Mouse (Mus musculus) frontal cortex, postnatal 10 days (tissue): ENCODE results near the gene Helt.

Source experiments
- DNase-seq, 2 experiments: peaks; one replicate each; pipeline ENCODE4 v3.0.0; 2022; ENCODE audit warnings: low spot score in 2 of 2, mixed read lengths in 1 of 2

Gene Helt

DNA sequence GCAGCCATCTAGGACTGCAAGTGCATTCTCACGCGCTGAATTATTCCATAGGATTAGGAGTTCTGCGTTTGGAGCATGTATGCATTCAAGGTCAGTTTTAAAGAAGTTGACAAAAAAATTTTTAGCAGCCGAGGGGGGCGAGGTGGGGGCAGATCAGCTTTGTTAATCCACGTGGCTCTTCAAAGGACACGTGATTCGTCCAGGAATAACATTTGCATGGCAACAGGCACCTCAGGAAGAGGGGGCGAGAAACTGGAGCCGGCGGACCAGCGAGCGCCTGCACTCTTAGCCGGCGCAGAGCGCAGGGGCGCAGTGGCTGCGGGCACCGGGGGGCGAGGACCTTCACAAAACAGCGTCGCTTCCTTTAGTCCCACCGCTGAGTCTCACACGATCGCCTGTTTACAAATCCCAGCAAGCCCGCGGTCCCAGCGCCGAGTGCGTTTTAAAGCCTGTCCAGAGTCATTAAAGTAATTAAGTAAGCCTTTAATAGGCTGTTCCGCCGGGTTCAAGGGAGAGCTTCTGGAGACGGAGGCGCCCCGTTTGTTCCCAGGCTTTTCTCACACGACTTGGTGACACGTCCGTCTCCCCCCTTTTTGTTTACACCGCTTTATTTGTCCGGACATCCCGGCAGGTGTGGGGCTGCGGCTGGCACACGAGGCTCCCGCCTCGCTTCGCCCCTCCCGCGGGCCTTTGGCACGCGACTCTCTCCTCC, at the start of gene Helt:
Helt (minus strand) TSS at position 491 of the 712 bp plus-strand sequence.
- DNase-seq: no peak

DNA sequence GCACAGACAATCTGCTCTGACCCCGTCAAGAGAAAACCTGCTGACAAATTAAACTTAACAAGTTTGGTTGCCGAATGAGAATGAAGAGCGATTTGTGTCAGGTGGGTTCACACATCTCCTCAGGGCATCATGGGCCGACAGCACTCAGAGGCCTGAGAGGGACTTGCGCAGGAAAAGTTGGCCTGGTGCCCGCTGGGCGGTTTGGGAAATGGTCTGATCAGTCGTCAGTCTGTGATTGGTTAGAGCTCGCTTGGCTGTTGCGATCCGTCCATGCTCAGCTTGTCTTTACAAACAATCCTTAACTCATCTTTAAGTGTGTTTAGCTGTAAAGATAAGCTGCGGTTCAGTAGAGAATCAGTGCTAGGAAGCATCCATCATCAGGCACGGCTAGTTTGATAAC, 47.8 kb upstream of the Helt start:
- DNase-seq: peak in 1 of 2 experiments; percentile 8

DNA sequence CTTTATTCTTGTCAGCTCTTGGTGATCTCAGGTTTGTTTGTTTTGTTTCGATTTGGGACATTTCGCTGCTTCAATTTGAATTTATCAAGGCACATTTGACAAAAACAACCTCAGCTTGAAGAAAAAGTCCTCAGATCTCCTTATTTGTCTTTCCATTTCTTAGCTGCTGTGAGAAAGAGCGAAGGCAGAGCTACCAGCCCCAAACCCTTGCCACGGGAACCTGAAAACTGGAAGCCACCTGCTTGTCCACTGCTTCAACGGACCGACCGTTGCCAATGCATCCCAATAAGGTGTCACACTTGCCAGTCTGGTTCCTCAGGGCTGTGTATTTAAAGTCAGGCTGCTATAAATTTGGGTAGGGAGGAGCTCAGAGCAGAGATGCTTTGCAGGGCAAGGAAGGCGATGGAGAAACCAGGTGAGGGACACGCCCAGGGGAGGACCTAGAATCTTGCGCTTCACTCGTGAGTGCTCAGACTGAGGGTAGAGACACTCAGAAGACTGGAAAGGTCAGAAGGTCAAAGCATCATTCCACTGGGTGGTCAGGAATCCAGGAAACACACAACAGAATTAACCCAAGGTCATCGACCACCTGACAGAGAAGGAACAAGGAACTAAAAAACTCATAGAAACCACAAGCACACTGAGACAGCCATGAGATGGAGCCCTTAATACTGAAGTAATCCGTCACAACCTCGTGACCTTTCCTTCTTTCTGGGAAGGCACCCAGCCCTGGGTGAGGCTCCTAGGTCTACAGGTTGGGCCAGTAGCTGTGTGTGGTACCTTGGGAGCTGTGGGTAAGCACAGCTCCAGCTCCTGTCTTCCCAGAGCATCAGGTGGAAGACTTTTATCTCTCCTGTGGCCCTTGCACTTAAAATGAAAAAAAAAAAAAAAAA, 46.2 kb upstream of the Helt start:
- DNase-seq: no peak

DNA sequence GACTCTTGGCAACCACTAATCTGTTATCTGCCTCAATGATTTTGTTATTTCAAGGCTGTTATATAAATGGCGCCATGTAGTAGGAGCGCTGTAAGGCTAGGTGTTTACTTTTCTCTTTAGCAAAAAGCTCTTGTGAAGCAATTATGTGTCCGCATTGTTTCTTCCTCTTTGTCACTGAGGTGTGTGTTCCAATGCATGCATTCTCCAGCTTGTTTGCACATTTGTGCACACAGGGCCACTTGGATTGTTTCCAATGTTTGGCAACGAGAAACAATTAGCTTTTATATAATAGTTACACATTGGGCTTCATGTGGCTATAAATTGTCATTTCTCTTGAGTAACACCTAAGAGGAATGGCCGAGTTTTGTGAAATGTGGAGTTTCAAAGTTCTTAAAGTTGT, 44.8 kb upstream of the Helt start:
- DNase-seq: no peak

DNA sequence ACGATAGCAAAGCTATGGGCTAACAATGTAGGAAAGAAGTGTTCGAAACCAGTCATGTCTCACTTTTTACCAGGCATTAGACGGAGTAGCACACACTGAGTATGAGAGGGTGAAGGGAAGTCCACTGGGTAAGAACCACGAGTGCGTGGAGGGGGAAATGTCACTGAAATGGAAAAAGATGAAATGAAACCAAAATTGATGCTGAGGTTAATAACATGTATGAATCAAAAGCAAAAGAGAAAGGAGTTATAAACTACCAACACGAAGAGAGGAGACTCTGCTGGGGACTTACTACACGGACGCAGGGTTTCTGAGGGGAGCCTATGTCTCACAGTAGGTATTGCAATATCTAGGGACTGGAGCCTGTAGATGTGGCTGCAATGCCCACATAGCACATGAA, 41.9 kb upstream of the Helt start:
- no peak for DNase-seq

DNA sequence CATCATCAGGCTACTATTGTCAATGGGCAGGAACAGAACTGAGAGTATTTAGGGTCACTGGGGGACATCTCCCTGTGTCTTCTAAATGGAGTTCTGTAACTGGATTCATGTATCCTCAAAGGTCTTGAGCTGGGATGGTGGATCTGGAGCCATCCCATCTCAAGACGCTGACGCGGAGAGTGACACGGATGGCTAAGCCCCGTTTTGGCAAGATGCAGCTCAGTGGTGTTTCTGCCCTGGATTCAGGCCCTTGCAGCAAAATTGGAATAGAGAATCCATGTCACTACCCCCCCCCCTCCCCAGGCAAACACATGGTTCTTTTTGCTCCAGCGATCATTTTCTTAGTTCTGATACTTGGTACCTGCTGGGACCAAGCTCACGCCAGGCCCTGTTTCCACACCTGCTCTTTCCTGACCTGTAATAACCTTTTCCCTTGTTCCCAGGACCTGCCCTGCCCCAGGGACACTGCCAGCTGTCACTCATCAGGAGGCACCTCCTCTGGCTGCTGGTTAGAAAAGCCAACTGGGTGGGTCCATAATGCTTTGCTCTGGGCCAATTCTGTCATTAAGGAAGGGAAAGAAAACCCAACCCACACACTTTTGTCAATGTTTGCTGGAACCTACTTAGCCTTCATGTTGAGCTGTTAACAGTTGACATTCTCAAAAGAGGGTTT, 38.1 kb upstream of the Helt start:
- DNase-seq: no peak

DNA sequence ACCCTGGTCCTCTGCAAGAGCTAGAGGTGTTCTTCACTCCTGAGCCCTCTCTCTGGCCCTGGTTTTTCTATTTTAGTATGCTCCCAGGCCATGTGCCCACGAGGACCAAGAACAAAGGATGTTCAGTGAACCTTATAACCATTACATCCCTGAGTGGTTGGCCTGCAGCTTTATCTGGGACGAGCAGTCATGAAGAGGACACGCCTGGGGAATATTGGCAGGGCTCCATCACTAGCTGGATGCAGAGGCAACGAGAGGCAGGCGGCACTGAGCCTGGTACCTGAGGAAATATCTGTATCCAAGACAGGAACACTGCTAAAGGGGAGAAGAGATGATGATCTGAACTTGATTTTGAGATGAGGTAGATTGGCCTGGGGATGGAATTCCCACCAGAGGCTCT, 37.3 kb upstream of the Helt start:
- no peak for DNase-seq

DNA sequence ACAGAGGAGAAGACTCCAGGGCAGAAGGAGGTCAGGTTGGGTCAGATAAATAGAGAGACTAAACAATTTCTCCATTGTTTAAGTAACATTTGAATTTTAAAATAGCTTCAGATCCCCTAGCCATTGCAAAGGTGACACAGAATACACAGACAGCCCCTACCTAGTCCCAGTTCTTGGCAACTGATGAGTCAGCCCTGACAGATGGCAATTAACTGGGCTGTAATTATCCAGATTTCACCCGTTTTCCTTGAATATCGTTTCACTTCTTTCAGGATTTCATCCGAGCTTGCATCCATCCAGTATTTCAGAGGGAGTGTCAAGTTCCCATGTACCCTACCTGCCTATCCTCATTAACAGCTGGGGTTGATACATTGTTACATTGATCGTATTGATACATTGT, 34.9 kb upstream of the Helt start:
- no peak for DNase-seq

DNA sequence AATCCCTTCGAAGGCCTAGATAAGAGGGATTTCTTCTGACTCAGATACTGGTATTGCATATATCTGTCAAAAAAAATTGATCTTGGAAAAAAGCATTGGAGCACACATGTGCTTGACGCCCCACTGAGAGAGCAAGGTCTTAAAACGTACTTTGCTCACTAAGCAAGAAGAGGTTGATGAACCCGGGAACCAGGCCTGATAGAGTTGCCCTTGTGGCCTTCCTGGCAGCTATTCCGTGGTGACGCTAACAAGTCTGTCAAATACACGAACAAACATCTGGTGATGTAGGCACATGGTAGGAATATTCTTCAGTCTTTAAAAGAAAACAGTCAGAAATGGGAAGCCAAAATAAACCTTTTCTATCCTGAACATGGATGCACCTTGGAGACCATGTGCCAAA, 32.8 kb upstream of the Helt start:
- no peak for DNase-seq

DNA sequence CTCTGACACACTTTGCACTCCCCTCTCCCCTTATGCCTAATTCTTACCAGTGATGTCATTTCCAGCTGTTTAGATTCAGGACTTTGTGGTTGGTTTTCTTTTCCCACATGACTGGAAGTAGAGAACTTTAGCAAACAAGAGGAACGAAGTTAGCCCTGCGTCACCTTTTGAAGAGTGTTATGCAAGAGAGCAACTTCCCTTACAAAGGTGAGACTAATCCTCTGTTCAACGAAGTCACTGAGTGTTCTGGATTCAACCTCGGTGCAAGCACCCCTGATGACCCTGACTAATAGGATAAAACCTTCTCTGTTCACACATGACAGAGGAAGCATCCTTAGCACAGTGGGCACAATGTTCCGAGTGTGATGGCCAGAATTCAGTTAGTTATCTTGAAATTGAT, 32.2 kb upstream of the Helt start:
- DNase-seq: no peak

DNA sequence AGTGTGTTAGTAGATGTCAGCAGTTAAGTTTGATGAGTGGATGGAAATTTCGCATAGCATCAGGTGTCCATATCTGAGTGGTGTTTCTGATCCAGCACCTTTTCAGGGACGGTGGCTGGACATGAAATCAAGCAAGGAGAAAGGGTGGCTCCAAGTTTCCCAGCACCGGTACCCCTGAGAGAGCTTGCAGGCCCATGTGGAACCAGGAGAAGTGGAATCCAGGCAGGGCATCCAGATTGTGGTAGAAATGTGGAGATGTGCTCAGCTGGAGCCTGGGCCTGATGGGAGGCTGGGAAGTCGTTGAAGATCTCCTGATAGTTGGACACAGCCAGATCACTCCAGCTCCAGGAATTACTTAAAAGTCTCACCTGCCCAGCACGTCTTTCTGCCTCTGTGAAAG, 30.2 kb upstream of the Helt start:
- no peak for DNase-seq

DNA sequence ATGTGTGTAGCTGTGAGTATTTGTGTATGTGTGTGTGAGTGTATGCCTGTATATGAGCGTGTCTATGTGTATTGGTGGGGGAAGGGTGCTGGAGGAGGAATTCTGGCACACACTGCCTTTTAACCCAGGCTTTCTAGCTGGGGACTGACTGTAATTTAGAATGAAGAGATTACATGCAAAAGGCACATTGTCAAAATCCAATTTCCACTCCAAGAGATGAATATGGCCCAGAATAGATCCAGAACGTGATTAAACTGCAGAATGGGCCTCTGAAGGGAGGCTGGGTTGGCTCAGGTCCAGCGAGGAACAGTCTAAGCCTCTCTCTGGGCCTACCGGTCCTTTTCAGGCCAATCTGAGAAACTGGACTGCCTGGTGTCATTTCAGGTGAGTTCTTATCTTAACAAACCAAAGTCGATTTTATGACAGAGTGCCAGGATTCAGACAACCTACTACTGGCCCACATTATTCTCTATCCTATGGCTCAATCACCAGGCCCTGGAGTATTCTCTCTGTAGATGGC, 29.3 kb upstream of the Helt start:
- no peak for DNase-seq

DNA sequence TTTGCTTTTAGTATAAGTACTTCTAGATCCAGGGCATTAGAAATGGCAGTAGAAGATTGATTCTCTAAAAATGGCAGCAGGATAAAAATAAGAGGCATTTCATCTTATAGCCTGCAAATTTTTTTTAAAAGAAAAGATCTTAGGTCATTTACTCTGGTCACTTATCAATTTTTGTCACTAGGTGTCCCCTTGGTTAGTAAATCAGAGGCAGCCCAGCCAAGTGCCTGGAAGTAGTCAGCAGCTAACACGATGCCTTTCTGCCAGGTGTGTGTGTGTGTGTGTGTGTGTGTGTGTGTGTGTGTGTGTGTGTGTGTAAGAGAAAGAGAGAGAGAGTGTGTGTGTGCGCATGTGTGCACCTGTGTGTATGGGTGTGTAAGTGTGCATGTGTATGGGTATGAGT, 28.4 kb upstream of the Helt start:
- DNase-seq: no peak

DNA sequence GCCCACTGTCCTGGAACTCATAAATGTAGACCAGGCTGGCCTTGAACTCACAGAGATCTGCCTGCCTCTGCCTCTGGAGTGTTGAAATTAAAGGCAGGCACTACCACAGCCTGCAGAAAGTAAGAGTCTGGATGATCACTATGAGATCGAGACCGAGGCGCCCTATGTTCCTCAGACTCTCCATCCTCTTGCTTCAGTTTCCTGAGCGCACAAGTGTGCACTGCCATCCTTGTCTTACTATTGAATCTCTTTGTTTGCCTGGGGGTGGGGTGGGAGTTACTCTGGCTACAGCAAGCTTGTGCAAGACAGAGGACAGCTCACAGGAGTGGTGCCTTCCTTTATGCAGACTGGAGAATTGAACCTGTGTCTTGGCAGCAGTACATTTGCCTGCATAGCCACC, 27.9 kb upstream of the Helt start:
- no peak for DNase-seq

DNA sequence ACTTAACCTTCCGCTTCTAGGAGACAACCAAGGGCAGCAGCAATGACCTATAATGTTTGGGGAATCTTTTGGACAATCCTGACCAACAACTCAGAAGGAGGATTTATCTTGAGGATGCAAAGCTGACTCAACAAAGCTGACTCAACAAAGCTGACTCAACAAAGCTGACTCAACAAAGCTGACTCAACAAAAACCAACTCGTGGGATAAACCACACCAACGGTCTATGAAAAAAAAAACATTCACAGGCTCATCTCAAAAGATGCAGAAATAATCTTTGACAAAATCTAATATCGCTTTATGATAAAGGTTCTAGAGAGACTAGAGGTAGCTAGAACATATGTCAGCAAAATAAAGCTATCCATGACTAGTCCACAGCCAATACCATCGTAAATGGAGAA, 24.3 kb upstream of the Helt start:
- DNase-seq: no peak

DNA sequence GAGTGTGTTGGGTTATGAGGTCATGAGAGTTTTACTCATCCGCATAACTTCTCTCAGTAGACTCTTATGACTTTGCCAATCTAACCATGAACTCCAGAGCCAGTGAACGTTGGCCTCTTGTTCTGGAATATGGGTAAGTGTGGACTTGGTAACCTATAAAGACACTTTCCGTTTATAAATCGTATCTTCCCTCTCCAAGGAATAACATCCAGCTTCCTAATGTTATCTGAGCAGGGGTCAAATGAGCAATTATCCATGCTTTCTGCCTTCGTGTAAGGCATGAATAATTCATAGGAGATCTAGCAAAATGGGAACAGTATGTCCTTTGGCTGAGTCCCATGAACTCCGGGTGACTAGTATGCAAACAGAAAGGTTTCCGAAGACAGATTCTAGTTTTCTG, 22.7 kb upstream of the Helt start:
- DNase-seq: no peak

DNA sequence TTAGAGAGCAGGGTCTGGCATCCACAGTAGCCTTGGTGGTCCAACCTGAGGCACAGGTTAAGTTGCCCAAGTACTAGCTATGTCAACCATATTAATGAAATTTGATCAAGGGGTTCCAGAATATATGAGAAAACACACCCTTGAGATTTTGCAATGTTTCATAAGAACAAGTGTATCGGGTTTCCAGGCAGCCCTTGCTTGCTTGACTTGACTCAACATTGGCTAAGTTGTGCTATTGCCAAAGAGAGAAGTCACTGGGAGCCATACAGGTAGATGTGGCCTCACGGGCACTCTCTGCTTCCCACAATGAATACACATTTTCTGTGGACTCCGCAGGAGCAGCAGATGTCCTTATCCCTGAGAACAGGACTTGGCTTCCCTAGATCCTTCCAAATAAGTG, 19.3 kb upstream of the Helt start:
- DNase-seq: no peak

DNA sequence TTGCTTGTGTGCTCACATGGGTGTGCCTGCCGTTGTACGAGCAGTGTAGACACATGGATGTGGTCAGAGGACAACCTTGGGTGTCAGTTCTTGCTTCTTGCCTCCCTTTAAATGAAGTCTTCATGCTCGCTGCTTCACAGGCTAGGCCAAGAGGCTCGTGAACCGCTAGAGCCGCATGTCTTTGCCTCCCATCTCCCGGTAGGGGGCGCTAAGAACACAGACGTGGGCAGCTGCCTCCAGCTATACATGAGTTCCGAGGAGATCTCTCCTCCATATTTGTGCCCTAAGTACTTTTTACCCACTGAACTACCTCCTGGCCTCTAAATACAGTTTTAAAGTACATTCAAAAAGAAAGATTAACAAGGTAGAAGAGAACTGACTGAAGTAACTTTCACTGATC, 16.7 kb upstream of the Helt start:
- peak; percentile 34 to 73 for DNase-seq

DNA sequence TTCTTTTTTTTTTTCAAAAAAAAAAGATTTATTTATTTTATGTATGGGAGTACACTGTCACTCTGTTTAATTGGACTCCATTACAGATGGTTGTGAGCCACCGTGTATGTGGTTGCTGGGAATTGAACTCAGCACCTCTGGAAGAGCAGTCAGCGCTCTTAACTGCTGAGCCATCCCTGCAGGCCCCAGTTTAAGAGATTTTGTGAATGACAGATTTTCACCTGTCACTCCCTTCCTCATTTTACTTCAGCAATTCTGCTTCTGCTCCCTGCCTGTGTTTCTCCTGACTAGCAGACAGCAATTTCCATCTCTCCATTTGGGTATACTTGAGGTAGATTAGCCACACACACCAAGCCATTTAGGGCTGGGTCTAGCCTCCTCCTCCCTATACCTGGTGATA, 13.7 kb upstream of the Helt start:
- no peak for DNase-seq

DNA sequence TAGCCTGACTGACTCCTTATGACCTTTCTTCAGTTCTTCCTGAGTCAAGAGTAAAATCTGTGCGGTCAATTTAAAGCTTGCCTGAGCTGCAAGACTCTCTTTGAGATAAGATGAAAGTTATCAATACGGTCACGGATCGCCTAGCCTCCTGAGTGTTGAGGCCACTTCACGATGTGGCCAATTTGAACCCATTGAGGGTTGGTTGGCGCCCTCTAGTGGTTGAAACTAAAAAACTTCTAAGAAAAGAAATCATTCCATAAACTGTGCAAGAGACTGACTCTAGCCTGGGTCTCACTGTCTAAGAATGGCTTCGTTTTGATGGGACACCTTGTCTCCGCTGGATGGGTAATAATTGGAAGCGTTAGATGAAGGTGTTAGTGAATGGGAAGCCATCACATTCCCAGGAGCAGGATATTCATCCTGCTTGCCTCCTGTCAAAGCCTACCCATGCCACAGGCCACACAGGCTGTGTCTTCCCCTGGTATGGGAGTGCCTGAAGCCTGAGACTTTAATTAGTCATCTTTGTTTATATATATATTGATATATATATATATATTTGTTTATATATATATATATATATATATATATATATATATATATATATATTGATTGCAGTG, 11.4 kb upstream of the Helt start:
- no peak for DNase-seq

DNA sequence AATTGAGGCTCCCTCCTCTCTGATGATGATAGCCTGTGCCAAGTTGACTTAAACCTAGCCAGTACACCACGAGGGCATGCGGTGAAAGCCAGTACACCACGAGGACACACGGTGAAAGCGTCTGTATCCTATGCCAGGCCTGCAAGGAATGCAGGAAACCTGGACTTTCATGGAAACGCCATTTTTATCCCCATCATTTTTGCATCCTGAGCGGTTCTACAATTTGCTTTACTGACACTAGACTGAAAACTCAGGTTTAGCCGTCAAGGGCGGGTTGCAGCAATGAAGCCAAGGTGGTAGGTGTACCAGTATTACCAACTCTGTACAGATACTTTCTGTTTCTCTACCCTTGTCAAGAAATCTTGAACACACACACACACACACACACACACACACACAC, 7.7 kb upstream of the Helt start:
- no peak for DNase-seq

DNA sequence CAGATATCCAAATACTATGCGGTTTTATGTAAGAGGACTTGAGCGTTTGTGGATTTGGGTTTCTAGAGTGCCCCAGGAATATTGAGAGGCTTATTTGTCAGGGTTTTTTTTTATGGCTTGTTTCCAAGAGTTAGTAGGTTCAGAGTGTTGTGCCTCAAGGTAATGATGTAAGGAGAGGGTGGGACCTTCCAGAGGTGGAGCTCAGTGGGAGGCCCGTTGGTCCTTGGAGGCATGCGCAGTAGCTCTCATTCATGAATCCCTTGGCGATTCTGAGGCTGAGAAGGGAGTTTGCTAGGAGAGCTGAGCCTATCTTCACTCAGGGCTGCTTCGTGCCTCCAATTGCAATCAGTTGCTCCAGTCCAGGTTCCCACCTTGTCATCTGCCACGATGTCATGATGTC, 4.4 kb upstream of the Helt start:
- no peak for DNase-seq
